Mouse (Mus musculus) inflammation-experienced regulatory T-cells, adult 6 months (primary cell): ENCODE data around the gene Gprin1. TPM values are rescaled to one million over a fixed set of nuclear protein-coding genes. Genes with fewer than 3 reads are reported as not detected.
A peak's percentile ranks its signal among the peaks of the same experiment; 100 is the strongest.
"Not testable (repeated sequence)": the region's sequence is repeated elsewhere in the genome, so short reads cannot be mapped to it uniquely, and the experiment has no call there.

ENCODE experiments used
- ATAC-seq: one replicate; pipeline ENCODE4 v1.8.0; 2017
- polyA plus RNA-seq, 3 experiments: library from polyadenylated mRNA; unstranded; fragments of 100-300 nt; shearing (Covaris generic); gene quantifications; one replicate each; pipeline ENCODE4 v1.2.1; 2017

The Gprin1 gene
- polyA plus RNA-seq, result not detected

GRCm38 (mm10) chr13:54749864-54750411, at the start of gene Gprin1:
TSS of gene Gprin1 (minus strand) at chr13:54749874.
- ATAC-seq, result no peak

- ATAC-seq, result no peak
These were observed 49.1 kb upstream of the Gprin1 start for GRCm38 (mm10) chr13:54798740-54799139.

- no peak for ATAC-seq
These were observed 48.4 kb upstream of the Gprin1 start for GRCm38 (mm10) chr13:54797861-54798643.

DNA sequence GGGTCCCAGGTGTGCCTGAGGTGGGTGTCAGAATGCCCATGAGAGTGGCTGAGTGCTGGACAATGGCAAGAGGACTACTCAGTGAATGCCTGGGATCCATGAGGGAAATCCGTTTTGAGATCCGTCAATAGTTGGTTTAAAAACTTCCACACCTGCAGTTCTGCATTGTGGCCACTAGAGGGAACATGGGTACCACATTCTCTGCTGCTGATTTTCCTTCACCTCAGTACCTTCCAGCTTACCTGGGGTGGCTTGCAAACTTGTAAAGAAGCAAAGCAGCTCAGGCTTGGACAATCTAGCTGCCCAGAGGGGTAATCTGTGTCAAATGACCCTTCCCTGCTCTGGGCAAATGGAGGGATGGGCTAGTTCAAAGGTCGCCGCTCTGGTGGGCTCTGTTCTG, 47.7 kb upstream of the Gprin1 start:
- no peak for ATAC-seq

DNA sequence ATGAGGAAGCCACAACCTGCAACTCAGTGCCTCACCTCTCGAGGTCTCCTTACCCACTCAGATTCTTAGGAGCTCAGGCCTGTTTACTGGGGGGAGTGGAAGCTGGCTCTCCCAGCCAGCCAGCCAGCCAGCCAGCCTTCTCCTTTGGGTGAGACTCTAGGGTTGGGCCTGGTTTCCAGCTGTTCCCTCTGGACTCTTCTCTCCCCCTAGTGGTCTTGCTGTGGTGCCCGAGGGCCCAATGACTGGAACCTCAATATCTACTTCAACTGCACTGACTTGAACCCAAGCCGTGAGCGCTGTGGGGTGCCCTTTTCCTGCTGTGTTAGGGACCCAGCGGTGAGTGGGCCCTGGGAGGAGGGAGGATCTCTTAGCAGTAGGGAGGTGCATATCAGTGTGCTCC, 45.2 kb upstream of the Gprin1 start:
- ATAC-seq, result no peak

DNA sequence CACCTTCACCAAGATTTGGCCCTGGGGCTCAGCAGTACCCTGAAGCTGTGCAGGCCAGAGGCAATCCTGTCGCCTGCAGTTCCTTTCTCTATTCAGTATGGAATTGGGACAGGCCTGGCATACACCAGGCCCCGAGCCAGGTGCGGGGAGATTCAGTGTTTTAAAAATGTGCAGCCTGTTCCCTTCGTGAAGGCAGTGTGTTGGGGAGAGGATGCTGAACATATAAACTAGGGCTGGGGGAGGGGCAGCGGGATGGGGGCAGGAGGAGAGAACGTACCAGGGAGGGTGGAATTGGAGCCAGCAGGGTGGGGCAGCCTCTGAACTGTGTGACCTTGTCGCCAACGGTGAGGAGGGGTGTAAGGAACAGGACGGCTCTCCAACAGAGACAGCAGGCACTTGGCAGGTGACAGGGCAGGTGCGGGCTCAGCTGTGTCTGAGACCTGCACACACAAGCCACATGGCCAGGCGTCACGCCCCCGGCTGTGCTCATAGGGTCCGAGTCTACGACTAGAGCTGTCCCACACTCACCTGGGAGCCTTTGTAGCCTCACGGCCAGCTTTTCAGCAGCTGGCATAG, 44.4 kb upstream of the Gprin1 start:
- no peak for ATAC-seq

DNA sequence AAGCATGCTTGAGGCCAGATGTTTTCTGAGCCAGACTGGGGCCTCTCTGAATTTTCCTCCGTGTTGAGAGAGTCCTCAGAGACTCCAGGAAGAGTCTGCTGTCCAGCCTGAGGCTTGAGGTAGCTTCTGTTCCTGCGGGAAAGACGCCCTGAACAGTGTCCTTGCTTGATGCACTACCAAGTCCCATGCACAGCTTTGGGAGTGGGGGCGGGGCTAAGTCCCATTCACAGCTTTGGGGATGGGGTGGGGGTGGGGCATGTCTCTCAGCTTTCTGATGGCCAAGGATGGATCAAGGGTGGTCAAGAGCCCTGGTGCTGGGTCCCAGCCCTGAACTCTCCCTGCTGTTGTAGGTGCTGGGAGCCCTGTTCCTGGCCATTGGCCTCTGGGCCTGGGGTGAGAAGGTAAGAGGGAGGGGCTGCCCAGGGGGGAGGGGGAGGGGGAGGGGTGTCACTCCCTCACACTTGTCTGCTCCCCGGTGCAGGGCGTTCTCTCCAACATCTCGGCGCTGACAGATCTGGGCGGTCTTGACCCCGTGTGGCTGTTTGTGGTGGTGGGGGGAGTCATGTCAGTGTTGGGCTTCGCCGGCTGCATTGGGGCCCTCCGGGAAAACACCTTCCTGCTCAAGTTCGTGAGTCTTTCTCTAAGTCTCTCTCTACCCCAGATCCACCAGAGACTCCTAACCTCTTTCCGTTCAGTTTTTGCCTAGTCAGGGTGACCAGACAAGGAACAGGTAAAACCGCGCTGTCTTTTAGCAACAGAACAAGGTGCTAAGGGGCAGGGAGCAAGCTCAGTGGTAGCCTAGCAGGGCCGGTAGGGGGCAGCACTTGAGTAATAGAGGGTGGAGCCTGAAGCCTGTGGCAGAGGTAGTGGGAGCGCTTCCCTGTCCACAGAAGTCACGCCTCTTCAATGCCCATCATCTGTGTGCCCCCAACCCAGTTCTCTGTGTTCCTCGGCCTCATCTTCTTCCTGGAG, 42.9 kb upstream of the Gprin1 start:
- ATAC-seq, result no peak

GRCm38 (mm10) chr13:54789561-54790397, 40.1 kb upstream of the Gprin1 start:
- no peak for ATAC-seq

DNA sequence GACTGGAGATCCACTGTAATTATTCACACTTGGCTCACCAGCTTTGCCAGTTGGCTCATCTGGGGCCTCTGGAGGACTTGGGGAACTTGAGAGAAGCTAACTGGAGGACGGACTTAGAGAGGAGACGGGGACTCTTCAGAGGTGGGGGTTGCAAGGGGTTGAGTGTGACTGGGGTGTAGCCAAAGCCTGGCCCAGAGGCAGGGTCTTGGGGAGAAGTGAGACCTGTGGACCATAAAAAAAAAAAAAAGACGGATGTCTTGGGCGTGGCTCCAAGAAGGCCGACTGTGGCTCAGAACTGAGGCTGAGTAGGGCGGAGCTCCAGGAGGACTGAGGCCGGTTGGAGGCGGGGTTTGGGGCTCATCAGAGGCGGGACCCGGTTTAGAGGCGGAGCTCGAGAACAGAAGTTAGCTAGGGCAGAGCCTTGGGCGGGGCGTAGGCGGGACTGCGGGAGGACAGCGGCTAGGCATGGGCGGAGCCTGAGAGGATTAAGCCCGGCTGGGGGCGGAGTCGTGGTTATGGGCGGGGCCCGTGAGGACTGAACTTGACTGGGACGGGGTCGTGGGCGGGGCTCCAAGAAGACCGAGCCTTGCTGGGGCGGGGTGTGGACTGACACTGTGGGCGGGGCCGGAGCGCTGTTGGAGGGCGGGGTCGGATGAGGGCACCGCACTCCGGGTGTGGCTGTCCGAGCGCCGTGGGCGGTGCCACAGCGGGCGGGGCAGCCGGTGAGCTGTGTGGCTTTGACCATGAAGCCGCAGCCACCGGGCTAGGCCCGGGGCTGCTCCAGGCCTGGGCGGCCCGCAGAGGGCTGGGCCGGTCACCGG, 39.3 kb upstream of the Gprin1 start, which contains the start of gene Tspan17:
Gene Tspan17 (plus strand): TSS at position 638 of the 821 bp plus-strand sequence.
- peak; percentile 88 for ATAC-seq

DNA sequence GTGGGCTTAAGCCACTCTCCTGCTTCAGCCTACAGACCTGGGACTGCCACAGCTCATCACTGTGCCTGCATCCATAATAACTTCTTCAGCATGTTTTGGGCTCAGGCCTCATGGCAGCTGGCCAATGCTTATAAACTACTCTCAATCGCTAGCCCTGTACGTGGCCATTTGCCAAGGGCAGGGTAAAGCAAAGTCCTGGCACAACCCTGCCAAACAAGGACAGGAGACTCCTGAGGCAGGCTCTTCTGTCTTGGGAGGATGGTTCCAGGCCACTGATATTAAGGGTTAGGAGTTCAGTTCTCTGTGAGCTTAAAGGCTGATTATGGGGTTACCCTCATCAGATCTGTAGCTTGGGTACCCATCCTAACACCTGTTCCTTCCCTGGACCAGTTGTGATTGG, 37.9 kb upstream of the Gprin1 start:
- ATAC-seq, result not testable (repeated sequence)

DNA sequence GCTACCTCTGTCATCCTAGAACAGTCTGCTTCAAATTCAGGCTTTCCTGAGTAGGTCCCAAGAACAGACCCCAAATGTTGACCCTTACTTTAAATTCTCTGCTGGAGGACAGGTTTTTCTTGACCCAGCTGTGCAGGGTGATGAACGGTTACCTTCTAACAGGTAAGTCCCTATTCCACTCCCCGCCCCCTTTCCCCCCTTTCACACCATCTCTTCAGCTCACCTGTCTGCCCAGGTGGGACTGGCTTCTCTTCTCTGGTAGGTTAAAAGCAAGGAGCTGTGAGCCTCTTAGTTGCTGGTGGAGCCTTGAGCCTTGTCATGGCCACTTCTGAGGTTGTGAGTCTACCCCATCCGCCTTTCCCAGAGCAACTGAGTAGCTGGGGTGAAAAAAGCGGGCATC, 34.0 kb upstream of the Gprin1 start, which contains the start of gene Eif4e1b:
Gene Eif4e1b (plus strand): TSS at position 301 of the 400 bp plus-strand sequence.
- ATAC-seq, result no peak

DNA sequence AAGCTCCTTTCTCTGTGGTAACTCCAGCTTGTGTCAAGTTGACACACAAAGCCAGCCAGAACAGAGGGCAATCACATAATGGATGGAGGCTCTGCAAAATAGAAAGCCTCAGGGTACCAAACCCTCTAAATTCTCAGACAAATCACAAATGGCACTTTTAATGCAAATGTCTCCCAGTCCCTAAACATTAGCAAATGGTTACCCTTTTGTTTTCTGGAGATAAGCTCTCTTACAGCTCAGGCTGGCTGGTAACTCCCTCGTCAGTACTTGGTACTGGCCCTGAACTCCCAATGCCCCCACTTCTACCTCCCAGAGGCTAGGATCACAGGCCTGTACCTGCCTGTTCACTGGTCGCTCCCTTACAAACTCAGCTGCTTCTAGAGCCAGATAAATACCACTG, 33.6 kb upstream of the Gprin1 start:
- no peak for ATAC-seq

DNA sequence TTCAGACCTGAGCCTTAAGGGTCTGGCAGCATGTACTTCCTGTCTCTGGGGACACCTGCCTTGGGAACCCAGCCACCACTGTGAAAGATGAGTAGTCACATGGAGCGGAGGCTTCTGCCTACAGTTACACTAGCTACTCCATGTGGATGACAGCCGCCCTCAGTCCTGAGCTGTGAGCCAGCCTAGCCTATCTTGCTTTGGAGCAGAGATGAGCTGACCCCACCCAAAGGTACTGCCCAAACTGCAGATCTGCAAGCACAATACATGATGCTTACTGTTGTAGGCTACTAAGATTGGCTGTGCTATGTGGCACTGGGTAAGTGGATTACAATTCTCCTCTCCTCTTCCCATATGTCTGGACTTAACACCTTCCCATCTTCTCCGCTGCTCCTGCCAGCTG, 31.4 kb upstream of the Gprin1 start:
- no peak for ATAC-seq

GRCm38 (mm10) chr13:54780592-54780991, 30.9 kb upstream of the Gprin1 start:
- ATAC-seq, result no peak

- no peak for ATAC-seq
These were observed 17.3 kb upstream of the Gprin1 start for GRCm38 (mm10) chr13:54767012-54767411.

GRCm38 (mm10) chr13:54766192-54766768, 16.6 kb upstream of the Gprin1 start, which contains the start of gene Sncb:
TSS of gene Sncb (minus strand) at chr13:54766595.
- ATAC-seq, result peak; percentile 74

- no peak for ATAC-seq
These were observed 15.9 kb upstream of the Gprin1 start for GRCm38 (mm10) chr13:54765281-54766191.

DNA sequence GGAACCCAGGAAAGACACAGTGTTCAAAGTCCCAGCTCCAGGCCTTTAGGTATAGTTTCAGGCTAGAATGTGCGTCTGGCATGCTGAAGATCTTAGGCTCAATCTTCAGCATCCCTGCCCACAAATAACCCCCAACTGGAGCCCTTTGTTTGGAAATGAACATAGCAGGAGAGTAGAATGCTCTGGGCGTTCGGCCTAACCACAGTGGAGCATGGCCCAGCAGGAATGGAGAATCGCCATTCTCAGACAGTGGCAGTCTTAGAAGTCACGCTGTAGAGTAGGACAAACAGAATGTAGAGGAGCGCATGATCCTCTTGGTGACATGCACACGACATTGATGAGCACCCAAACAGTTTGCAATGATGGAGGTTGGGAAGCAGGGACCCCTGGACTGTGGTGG, 11.2 kb upstream of the Gprin1 start:
- no peak for ATAC-seq

GRCm38 (mm10) chr13:54760164-54760795, 10.6 kb upstream of the Gprin1 start:
- ATAC-seq, result no peak
